Mouse (Mus musculus) limb, embryonic 11.5 days (tissue): ENCODE measurements around the gene Gm1043. TPM values are rescaled to one million over a fixed set of nuclear protein-coding genes. Genes with fewer than 3 reads are reported as not detected.

ENCODE experiments used
- ATAC-seq: fragments of 200-750 bp; cut with Nextera tagmentation; 2 replicates; pipeline ENCODE4 v1.8.0; 2017; ENCODE audit warnings: low read depth; ENCODE audit not compliant: insufficient number of reproducible peaks, low FRiP score, low TSS enrichment
- DNase-seq: peaks from one replicate; pipeline ENCODE4 v3.0.0-alpha.2; 2015; ENCODE audit warnings: low spot score
- H3K27ac ChIP-seq: fragments of 300-500 bp; sonication (generic); replicated peaks from 2 replicates; pipeline ENCODE4 v1.5.1; 2014; ENCODE audit warnings: low read depth, mild to moderate bottlenecking, low read length
- H3K27me3 ChIP-seq: fragments of 300-500 bp; sonication (generic); 2 replicates; pipeline ENCODE4 v1.6.1; 2014; ENCODE audit warnings: mild to moderate bottlenecking, low read length, mixed read lengths; ENCODE audit not compliant: control insufficient read depth, insufficient read depth
- H3K36me3 ChIP-seq: fragments of 300-500 bp; sonication (generic); 2 replicates; pipeline ENCODE4 v1.6.1; 2014; ENCODE audit warnings: mild to moderate bottlenecking, low read length, moderate library complexity, mixed read lengths; ENCODE audit not compliant: control insufficient read depth, insufficient read depth
- H3K4me1 ChIP-seq: fragments of 300-500 bp; sonication (generic); 2 replicates; pipeline ENCODE4 v1.6.1; 2014; ENCODE audit warnings: low read length, mixed read lengths; ENCODE audit not compliant: control insufficient read depth, insufficient read depth
- H3K4me2 ChIP-seq: fragments of 300-500 bp; sonication (generic); 2 replicates; pipeline ENCODE4 v1.6.1; 2014; ENCODE audit warnings: low read depth, mild to moderate bottlenecking, moderate library complexity; ENCODE audit not compliant: severe bottlenecking
- H3K4me3 ChIP-seq: fragments of 300-500 bp; sonication (generic); 2 replicates; pipeline ENCODE4 v1.5.1; 2014; ENCODE audit warnings: low read depth, low read length
- H3K9ac ChIP-seq: fragments of 300-500 bp; sonication (generic); 2 replicates; pipeline ENCODE4 v1.6.1; 2014; ENCODE audit warnings: mild to moderate bottlenecking, low read length
- H3K9me3 ChIP-seq: fragments of 300-500 bp; sonication (generic); 2 replicates; pipeline ENCODE4 v1.6.1; 2016; ENCODE audit warnings: low read length; ENCODE audit not compliant: control insufficient read depth
- WGBS: fragments of 180-500 bp; shearing (Covaris S2); extraction: QIAGEN DNeasy Blood & Tissue Kit; methylation state at CpG from one replicate; pipeline ENCODE4 v1.1.7; 2014; 5-methylcytosine and 5-hydroxymethylcytosine counted together
- polyA plus RNA-seq: library from polyadenylated mRNA; unstranded; fragments of >200 nt; fragmentation: Nextera tagmentation; extraction: Ambion mirVana; gene quantifications from 2 replicates; pipeline ENCODE4 v1.2.1, GENCODE M21; 2014

Gm1043 gene
- polyA plus RNA-seq, 1 experiment from 2014 or later, result not detected

DNA sequence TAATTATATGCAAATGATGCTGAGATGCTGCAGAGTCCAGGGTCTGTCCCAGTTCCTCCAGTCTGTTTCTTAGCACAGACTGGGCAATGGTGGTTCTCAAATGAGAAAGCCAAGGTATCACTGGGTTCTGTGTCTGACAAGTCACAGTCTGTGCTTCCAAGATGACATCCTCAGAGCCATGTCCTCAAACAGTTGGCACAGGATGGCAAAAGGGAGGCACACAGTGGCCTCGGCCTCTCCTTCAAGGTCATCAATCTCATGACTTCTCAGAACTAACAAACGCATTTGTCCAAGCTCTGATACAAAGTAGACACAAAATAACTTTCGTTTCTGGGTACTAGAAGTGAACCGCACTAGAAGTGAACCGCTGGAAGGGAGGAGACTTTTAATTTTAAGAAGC is 9.8 kb downstream of the Gm1043 start:
- ATAC-seq, result no peak
- H3K27me3 ChIP-seq, result peaks cover 26% of the 10 kb centered on the region
- no peak for DNase-seq
- no peaks in the 10 kb centered on the region for H3K9me3 ChIP-seq
- no peak overlapping the region for H3K4me3 ChIP-seq
- H3K36me3 ChIP-seq, result no peaks in the 10 kb centered on the region
- no peak overlapping the region for H3K27ac ChIP-seq
- no peak overlapping the region for H3K9ac ChIP-seq
- H3K4me2 ChIP-seq, result no peak overlapping the region
- H3K4me1 ChIP-seq, result no peaks in the 10 kb centered on the region
- WGBS, result 87% methylated on average over 5 of the region's 5 CpGs

DNA sequence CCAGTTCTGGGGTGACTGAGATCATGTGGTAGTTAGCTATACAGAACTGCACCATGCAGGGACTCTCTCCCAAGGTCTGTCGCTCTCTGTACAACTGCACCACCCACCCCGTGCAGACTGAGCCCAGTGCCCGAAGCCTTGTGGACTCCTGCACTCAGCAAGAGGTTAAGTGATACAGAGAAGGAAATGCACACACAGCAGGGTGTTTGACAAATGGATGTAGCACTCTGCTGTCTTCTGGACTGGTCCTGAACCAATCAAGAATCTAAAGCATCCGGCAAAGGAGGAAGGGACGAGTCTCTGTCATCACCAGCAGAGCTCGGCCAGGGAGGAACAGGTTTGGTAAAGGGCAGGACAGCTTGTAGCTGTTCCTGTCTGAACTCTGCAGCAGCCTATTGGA is 12.4 kb downstream of the Gm1043 start:
- Histone ChIP-seq H3K27ac (no peak overlapping the region), H3K27me3 (peaks cover 3% of the 10 kb centered on the region), H3K4me1 (no peaks in the 10 kb centered on the region), H3K4me3 (no peak overlapping the region), H3K9me3 (no peaks in the 10 kb centered on the region), H3K9ac (no peak overlapping the region), H3K4me2 (no peak overlapping the region), H3K36me3 (no peaks in the 10 kb centered on the region)
- DNase-seq (no peak), ATAC-seq (no peak)
- WGBS, result 64% methylated on average over 6 of the region's 6 CpGs

DNA sequence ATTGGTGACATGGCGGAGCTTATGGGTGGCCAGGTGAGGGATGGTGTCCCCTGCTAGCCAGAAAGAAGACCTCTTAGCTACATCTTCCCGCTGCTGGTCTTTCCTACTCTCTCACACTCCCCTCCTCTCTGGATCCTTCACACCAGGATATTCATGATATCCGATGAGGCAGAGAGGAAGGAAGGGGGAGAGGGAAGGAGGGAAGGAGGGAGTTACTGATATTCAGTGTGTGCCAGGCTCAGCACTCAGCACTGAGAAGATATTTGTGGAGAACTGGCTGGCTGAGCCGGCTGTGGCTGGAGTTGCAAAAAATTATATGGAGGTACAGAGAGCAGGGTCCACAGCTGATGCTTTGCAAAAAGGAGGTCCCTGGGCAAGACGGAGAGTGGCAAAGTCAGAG is 15.6 kb downstream of the Gm1043 start:
- H3K36me3 ChIP-seq, result no peaks in the 10 kb centered on the region
- no peak overlapping the region for H3K4me3 ChIP-seq
- 60% methylated on average over 5 of the region's 5 CpGs for WGBS
- H3K27me3 ChIP-seq, result no peaks in the 10 kb centered on the region
- no peak overlapping the region for H3K27ac ChIP-seq
- no peak for ATAC-seq
- H3K9ac ChIP-seq, result no peak overlapping the region
- no peaks in the 10 kb centered on the region for H3K4me1 ChIP-seq
- no peak overlapping the region for H3K4me2 ChIP-seq
- no peak for DNase-seq
- no peaks in the 10 kb centered on the region for H3K9me3 ChIP-seq

DNA sequence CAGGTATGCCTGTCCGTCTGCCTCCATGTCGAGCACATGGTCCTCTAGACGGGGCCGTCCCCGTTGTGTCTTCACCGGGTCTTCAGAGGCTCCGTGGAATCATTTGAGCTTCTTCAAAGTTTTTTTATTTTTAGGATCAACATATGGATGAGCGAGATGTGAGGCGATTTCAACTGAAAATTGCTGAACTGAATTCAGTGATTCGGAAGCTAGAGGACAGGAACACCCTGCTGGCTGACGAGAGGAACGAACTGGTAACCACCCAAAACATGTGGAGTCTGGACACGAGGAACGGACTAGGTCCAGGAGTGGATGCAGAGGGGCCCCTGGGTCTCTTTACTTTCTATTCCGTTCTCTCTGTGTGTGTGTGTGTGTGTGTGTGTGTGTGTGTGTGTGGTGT is 16.5 kb downstream of the Gm1043 start:
- Histone ChIP-seq H3K4me1 (no peaks in the 10 kb centered on the region), H3K27me3 (no peaks in the 10 kb centered on the region), H3K9me3 (no peaks in the 10 kb centered on the region), H3K4me3 (no peak overlapping the region), H3K27ac (no peak overlapping the region), H3K4me2 (no peak overlapping the region), H3K36me3 (no peaks in the 10 kb centered on the region), H3K9ac (no peak overlapping the region)
- DNase-seq (no peak), ATAC-seq (no peak)
- WGBS, result 85% methylated on average over 15 of the region's 15 CpGs

DNA sequence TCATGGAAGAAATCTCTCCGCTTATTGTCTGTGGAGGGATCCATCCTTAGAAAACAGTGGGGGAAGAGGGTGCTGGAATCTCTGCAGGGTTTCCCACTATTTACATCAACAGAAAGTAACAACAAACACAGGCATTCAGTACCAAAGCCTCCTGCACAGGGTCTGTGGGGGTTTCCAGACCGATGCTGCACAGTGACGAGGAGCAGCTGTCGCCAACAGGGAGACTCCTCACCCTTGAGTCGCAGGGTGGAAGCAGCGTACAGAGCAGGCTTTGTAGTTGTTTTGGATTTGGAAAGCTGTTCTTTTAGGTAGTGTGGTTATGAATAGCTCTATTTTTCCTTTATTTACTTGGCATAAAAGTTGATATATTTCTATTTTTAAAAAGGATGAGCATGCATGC is 16.9 kb downstream of the Gm1043 start:
- no peaks in the 10 kb centered on the region for H3K9me3 ChIP-seq
- H3K36me3 ChIP-seq, result no peaks in the 10 kb centered on the region
- no peak overlapping the region for H3K9ac ChIP-seq
- no peak overlapping the region for H3K4me2 ChIP-seq
- WGBS, result 65% methylated on average over 6 of the region's 6 CpGs
- no peaks in the 10 kb centered on the region for H3K27me3 ChIP-seq
- DNase-seq (no peak), ATAC-seq (no peak)
- no peak overlapping the region for H3K4me3 ChIP-seq
- no peaks in the 10 kb centered on the region for H3K4me1 ChIP-seq
- H3K27ac ChIP-seq, result no peak overlapping the region

DNA sequence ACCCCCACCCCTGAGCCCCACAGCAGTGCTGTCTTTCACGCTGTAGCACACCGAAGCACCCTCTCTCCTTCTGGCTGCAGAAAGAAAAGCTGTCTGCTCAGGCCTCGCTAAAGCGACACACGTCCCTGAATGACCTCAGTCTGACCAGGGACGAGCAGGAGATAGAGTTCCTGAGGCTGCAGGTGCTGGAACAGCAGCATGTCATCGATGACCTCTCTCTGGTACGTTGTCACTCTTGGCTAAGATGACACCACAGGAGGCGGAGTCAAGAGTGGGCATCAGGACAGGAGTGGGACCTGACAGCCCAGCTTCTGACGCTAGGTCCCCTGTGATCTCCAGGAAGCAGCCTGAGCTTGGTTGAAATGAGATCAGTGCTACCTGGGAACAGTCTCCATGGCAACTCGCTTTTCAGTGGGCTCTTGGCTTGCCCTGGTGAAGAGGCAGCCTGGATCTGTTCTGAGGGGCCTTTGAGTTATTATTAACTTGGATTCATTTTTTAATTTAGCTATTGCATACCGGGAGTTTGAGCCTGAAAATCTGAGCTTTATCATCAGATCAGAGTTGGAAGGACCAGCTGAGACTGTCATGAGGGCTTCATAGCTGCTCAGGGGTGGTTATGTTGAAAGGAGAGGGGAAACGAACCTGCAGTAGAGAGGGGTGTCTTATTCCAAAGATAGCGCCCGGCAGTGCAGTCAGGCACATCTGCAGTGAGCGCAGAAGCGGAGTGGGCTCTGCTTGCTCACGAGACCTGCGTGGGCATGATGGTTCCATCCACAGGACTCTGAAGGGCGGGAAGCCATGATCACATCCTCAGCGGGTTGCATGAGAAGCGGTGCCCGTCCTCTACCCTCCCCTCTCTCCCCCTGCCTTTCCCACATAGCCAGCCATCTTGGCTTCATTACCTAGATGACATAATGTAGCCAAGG is 20.6 kb downstream of the Gm1043 start:
- WGBS, result 84% methylated on average over 23 of the region's 23 CpGs

DNA sequence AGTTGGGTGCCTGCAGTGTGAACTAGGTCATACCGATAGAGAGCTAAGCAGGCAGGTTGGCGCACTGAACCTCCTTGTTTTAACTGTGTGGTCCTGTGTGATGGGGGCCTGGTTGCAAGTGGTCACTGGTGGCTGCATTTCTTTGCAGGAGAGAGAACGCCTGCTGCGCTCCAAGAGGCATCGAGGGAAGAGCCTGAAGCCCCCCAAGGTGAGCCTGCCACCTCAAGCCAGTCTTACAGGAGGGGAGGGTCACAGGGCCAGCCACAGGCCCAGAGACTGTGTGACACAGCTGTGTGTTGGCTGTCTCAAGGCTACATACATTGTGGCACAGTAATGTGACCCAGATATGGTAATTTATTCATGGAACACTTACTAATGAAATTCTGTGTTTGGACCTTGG is 21.9 kb downstream of the Gm1043 start:
- no peaks in the 10 kb centered on the region for H3K4me1 ChIP-seq
- H3K4me2 ChIP-seq, result no peak overlapping the region
- no peak for DNase-seq
- WGBS, result 77% methylated on average over 5 of the region's 5 CpGs
- no peaks in the 10 kb centered on the region for H3K36me3 ChIP-seq
- ATAC-seq, result no peak
- no peak overlapping the region for H3K4me3 ChIP-seq
- no peak overlapping the region for H3K9ac ChIP-seq
- no peaks in the 10 kb centered on the region for H3K27me3 ChIP-seq
- H3K9me3 ChIP-seq, result no peaks in the 10 kb centered on the region
- no peak overlapping the region for H3K27ac ChIP-seq

More for the DNA sequence above, 20.6 kb downstream of the Gm1043 start:
- Histone ChIP-seq H3K27me3 (no peaks in the 10 kb centered on the region), H3K9me3 (no peaks in the 10 kb centered on the region), H3K4me1 (no peaks in the 10 kb centered on the region), H3K36me3 (no peaks in the 10 kb centered on the region), H3K27ac (no peak overlapping the region), H3K4me2 (no peak overlapping the region), H3K4me3 (no peak overlapping the region), H3K9ac (no peak overlapping the region)
- DNase-seq (no peak), ATAC-seq (no peak)

DNA sequence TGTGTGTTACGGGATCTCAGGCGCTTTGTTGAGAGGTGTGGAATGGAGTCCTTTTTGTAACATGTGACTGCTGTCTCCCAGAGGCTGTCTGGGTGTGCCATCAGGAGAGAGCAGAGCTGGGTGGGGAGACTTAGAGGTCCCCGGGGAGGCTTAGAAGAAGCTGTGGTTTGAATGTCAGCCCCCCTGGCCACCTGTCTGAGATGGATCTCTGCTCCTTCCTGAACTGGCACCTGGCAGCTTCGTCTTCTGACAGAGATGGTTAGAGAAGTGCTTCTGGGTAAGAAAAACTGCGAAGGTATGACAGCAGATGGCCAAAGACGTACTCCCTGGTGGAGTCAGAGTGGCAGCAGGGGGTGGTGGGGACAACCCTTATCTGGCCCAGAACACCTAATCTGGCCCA is 22.4 kb downstream of the Gm1043 start:
- no peak overlapping the region for H3K4me2 ChIP-seq
- H3K9ac ChIP-seq, result no peak overlapping the region
- no peak overlapping the region for H3K27ac ChIP-seq
- no peaks in the 10 kb centered on the region for H3K4me1 ChIP-seq
- WGBS, result 86% methylated on average over 6 of the region's 6 CpGs
- no peak for DNase-seq
- no peaks in the 10 kb centered on the region for H3K36me3 ChIP-seq
- no peaks in the 10 kb centered on the region for H3K27me3 ChIP-seq
- ATAC-seq, result no peak
- no peaks in the 10 kb centered on the region for H3K9me3 ChIP-seq
- H3K4me3 ChIP-seq, result no peak overlapping the region
